Mouse (Mus musculus): ENCODE data around the gene Cog4.
"Not testable (repeated sequence)": the region's sequence is repeated elsewhere in the genome, so short reads cannot be mapped to it uniquely, and the experiment has no call there.

Gene Cog4

DNA sequence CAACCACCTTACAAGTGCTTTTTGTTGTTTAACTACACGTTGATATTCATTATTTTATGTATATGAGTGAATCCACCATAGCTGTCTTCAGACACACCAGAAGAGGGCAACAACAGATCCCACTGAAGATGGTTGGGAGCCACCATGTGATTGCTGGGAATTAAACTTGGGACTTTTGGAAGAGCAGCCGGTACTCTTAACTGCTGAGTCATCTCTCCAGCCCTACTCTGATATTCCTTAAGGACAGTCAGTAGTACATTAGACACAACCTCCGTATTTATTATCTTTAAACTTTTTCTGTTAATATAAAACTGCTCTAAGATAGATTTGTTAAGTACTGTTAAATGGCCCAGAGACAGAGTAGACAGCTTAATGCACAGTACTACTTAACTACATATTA is 14.4 kb upstream of the Cog4 start:
- no peak for DNase-seq

DNA sequence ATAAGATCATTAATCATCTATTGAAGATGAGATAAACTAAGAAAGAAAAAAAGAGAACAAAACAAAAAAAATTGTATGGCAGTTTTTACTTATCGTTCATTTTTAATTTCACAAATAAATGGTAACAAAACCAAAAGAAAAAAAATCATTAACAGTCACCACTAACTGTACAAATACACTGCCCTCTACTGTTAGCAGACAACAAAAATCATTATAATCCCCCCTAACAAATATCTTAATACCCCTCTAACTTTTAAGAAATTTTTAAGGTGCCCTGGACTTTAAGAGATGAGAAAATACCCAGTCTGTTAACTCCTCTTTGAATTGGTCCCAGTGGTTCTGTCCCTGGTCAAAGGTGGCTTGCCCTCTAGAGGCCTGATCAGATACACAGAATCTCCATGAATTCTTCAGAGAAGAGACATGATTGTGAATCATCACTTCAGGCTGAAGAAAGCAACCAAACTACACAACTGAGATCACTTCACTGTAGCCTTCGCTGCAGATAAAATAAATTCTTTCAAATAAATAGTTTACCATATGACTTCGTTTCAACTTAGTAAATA is 4.3 kb upstream of the Cog4 start:
- DNase-seq = no peak

DNA sequence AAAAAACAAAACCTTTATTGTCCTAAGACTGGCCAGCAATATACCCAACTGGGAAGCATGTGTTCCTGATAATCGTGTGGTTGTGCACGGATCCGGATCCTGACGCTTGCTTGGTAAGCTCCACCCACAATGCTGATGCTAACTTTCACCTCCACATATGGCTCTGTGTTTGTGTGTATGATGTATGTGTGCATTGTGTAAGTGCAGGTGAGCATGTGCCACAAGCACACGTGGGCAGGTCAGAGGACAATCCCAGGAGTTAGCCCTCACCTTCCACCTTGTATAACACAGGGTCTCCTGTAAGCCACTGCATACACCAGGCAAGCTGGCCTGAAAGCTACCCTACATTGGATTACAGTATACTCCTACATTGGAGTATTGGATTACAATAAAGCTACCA is 3.2 kb upstream of the Cog4 start:
- no peak for DNase-seq

DNA sequence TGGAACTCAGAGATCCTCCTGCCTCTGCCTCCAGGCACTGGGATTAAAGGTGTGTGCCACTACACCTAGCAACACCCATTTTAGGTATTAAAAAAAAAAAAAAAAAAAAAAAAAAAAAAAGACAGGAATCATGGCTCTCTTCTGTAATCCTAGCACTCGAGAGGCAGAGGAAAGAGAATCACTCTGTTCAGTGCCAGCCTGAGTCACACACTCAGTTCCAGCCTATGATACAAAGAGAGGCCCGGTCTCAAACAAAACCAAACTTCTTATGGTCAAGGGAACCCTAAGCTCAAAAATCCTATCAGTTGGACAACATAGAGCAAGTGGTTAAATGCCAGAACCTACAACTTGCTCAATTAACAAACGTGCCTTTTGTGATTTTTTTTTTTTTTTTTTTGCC is 1.5 kb upstream of the Cog4 start:
- DNase-seq = no peak

DNA sequence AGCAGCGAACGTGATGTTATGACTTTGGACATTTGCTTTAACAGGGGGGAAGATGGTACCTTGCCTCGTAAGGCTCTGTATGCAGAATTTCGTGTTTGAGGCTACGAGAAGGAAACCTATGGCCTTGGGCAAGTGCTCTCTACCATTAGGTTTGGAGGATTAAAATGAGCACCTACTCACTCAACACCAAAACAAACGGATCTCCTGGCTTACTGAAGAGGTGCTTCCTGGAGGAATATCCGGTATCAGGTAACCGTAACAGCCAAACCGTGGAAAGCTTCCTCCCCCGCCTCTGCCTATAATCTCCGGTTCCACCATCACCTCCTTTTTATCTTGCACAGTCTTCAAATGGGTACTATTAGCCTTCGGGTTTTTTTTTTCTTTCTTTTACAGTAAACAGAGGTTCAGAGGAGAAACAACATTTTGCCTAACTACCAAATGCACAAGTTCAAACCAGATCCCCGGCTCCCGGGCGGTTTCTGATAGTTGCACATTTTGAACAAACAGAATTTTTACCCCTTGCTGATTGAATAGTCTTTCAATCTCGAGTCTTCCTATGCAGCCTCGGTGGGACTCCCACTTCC is 487 bp upstream of the Cog4 start:
- DNase-seq = no peak

DNA sequence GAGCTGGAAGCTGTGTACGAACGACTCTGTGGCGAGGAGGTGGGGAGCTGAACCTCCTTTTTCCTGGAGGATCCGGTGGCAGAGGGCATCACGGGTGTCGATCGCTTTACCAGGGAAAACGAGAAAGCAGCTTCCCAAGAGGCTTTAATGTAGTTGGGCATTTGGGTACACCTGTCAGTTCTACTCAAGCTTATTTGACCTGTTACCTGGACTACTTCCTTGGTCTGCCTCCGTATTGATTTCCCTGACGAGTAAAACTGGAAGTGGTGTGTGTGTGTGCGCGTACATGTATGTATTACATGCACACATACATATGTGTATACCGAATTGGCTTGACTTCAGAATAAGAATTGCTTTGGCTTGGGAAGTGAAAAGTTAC is 760 bp downstream of the Cog4 start:
- DNase-seq = no peak

DNA sequence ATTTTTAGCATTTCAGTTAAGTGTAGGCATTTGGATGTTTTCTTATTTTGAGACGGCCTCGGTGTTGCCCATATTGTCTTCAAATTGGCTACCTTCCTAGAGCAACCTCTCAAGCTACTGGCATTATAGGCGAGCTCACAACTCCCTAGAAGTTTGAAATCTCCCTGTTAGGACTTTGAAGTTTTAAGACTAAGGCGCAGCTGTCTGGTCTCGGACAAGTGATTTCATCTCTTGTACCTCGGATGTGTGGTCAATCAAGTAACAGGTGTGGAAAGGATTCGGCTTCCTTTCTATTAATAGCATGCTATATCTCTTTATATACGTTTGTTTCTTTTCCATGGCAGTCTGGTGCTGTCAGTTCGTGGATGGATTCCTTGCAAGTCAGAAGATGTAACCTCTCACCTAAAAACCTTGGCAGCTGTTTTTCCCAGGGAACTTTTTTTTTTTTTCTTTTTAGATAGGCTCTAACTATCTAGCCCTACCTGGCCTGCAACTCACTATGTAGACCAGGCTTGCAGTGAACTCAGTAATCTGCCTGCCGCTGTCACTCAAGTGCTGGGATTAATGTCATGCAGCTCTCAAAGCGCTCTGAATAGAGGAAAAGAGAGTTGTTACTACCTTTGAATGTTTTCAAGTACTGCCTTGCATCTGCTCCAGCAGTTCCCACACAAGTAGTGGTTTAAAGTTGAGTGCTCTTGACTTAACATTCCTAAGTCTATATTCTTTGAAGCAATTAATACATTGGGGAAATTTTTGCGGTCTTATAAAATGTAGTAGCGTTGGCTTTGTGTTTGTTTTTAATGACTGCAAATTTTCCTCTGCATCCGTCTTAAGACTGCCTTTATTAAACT is 1.5 kb downstream of the Cog4 start:
- DNase-seq = no peak

DNA sequence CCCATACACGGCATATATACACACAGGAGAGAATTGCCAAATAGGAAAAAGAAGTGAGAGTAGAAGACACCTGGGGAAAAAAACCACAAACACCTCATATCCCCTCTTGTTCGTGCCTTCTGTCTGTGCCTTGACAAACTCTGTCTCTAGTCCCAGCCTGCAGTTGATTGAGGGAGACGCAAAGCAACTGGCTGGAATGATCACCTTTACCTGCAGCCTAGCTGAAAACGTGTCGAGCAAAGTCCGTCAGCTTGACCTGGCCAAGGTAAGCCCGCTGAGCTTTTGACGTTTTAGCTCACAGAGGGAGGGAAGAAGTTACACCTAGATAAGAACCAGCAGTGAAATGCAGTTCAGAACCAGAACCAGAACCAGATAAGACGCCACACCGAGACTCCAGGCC is 4.8 kb downstream of the Cog4 start:
- DNase-seq = no peak

DNA sequence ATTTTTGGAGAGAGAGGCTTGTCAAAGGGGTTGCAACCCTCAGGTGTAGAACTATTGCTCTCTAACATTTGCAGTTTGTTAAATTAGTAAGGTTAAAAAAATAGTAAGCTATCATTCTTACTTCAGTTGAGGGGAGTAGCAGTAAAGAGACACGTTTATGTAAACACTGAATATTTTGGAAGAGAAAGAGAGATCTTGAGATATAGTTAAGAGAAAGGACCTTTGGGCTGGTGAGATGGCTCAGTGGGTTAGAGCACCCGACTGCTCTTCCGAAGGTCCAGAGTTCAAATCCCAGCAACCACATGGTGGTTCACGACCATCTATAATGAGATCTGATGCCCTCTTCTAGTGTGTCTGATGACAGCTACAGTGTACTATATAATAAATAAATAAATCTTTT is 9.7 kb downstream of the Cog4 start:
- DNase-seq = not testable (repeated sequence)

DNA sequence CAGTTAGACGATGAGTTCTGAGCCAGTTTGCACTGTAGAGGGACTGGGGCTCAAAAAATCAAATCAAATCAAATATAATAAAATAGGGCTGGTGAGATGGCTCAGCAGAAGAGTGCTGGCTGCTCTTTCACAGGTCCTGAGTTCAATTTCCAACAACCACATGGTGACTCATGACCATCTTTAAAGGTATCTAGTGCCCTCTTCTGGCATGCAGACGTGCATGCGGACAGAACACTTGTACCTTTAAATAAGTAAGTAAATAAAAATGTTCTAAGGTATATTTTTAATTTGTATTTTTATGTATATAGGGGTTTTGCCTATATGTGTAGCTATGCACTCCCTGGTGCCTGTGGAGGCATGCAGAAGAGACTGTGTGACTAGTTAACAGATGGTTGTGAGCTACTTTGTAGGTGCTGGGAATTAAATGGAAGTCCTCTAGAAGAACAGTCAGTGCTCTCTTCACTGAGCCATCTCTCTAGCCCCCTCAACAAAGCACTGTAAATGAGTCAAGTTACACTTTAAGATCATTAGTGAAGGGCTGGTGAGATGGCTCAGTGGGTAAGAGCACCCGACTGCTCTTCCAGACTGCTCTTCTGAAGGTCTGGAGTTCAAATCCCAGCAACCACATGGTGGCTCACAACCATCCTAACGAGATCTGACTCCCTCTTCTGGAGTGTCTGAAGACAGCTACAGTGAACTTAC is 10.5 kb downstream of the Cog4 start:
- no peak for DNase-seq

DNA sequence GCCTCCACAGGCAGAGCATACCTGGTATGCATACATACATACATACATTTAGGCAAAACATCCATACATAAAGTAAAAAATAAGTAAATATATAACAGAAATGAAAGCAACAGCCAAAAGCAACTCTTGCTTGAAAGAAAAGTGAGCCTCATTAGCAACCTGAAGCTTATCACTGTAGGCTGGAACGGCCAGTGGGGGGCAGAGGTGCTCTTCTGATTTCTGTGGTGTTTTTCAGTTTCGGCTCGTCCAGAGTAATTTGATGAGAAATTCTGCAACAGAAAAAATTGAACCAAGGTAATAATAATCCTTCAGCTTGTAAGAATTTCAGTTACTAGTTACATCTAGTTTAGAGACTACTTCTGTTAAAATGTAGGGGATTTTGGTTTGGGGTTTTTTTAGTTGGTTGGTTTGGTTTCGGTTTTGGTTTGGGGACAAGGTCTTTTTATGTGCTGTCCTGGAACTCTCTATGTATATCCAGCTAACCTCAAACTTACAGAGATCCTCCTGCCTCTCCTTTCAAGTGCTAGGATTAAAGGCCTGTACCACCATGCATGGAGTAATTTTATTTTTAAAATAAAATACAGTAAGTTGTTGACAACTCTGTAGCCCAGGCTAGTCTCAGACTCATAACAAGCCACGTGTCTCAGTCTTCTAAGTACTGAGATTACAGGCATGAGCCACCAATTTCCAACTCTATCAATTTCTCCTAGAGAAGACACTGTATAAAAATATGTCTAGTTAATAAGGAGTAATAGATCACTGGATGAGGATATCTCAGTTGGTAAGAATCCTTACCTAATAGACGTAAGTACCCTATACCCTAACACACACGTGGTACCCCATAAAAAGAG is 13.5 kb downstream of the Cog4 start:
- peak; percentile 28 for DNase-seq

DNA sequence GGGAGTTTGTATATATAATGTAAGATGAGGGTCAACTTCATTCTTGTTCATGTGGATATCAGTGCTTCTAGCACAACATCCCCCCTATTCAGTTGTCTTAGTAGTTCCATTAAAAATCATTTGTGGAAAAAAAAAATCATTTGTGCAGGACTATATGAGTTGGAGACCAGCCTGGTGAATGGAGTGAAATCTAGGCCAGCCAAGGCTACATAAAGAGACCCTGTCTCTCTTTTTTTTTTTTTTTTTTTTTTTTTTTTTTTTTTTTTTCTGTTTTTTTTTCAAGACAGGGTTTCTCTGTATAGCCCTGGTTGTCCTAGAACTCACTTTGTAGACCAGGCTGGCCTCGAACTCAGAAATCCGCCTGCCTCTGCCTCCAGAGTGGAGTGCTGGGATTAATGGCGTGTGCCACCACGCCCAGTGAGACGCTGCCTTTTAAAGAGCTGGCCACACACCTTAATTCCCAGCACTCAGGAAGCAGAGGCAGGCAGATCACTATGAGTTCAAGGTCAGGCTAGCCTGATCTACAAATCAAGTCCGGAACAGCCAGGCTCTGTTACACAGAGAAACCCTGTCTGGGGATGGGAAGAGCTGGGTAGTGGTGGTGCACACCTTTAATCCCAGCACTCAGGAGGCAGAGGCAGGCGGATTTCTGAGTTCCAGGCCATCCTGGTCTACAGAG is 15.1 kb downstream of the Cog4 start:
- DNase-seq = not testable (repeated sequence)

DNA sequence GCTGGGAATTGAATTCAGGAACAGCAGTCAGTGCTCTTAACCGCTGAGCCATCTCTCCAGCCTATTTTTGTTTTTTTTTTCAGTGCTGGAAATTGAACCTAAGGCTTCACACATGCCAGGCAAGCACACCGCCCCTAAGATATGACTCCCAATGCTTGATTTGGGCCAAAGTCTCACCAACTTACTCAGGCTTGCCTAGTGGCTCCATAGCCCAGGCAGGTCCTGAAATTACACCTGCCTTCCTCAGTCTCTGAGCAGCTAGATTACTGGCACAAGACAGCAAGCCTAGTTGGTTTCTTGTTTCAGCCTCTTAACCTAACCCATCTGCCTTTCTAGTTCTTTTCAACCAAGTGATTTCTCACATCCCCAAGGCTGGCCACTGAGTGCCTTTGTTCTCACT is 24.1 kb downstream of the Cog4 start:
- DNase-seq = no peak

DNA sequence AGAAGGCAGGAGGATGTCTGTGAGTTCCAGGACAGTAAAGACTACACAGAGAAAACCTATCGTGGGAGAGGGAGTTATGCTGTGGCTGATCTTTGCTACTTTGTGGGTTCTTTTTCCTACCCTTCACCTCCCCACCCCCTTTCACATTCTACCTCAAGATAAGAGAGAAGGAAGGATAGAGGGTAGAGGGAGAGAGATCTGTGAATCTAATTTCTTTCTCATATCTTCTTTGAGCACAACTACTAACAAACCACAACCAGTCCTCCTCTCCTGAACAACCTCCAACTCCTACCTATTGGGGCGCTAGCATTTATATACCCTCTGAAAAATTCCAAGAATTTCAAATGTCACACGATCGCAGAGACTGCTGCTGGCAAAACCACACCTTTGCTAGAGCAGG is 31.5 kb downstream of the Cog4 start:
- DNase-seq = no peak

DNA sequence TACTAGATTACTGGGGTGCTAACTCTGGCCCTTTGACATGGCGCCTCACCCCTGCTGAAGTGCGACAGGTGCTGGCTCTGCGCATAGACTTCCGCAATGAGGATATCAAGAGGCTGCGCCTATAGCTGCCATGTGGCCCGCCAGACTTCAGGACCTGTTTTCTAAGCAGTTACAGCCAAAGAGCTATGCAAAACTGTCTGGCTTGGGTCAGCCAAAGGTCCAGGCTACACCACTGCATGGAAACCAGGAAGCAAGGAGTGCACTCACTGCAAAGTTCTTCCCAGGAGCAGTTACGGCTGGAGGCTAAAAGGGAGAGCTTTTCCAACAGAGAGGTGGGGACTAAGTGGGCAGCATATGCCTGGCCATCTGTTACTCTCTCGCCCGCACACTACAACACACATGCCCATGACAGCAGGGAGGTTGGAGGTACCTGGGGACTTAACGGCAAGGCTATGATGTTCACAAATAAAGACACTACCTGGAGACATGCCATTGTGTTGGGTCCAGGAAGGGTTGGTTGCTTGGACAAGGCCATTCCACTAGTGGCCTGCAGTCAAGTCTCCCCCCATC is 35.4 kb downstream of the Cog4 start:
- DNase-seq = peak; percentile 93

DNA sequence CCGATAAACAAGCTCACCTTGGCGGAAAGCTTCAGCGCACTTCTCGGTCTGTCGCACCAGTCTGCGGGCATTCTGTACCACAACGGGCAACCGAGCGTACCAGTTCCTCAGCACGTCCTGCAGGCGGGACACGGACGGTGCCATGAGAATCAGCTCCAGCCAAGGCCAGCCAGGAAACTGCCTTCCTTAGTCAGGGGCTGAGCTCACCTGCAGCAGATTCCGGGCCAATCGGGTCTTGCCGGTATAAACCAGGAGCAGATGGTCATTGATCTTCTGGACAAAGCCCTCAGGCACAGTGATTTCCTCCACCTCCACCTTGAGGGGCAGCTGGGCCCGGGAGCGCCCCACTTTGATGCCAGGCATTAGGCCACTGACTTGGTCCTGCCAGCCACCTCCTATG is 37.4 kb downstream of the Cog4 start:
- DNase-seq = peak; percentile 88

DNA sequence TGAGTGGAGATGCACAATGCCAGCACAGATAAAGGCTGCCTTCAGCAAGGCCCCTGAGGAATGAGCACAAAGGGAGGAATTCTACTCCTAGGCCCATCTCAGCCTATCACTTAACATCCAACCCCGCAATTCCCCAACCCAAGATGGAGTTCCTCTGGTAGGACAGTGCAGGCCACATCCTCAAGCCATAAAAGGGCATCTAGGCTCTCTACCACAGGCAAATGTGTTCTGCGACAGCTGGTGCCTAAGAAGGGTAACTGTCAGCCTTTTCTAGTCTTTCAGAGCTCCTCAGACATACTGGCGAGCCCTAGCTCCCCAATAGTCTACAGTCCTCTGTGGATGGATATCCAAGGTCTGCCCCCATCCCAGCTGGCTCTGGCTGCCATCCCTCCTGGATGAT is 40.2 kb downstream of the Cog4 start:
- no peak for DNase-seq

DNA sequence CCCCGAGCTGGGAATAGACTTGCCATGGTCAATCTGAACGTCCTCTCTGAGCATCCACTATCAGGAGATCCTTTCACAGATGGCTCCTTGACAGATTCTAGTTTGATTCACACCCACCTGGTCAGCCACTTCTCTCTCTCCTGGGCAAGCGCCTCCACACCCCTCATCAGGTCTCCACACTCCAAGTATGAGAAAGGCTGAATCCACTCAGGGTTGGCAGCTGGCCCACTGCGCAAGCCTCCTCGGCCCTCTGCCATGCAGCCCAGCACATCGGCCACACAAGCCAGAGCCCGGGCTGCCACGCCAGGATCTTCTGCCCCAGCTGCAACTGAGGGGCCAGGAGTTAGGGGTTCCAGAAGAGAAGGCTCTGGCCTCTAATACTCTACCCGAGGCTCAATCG is 41.2 kb downstream of the Cog4 start:
- DNase-seq = peak; percentile 74

DNA sequence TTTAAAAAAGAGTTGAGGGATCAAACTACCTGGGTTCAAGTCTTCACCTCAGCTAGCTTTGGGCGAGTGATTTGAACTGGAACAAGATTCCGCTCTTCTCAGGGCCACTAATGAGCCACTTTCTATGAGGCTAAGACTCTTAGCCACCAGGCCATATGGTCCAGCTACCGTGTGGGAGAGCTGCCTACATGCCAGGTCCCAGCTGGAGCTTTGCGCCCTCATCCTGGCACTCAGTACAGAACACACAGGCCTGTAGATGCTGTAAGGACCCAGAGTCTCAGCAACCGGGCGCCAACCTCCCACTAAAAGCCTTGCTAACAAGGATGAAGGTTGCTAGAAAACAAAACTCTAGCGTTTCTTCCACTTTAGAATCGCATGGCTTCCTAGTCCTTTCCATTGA is 42.0 kb downstream of the Cog4 start:
- DNase-seq = peak; percentile 94

DNA sequence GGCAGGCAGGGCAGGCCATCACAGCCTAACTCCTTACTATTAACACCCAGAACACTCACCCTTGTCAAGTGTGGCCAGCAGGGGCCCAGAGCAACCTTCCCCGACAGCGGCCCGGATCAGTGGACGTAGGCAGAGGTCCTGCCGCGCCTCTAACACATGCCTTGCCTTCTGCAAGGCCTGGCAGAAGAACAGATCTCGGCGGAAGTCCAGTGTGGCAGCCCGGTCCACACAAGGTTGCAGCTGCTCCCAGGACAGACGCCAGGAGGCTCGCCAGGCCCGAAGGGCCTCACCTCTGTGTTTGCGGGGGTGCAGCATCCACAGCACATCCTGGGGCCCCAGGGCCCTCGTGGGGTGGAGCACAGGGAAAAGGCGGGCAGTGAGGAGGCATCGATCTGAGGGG is 42.5 kb downstream of the Cog4 start:
- peak; percentile 90 for DNase-seq

DNA sequence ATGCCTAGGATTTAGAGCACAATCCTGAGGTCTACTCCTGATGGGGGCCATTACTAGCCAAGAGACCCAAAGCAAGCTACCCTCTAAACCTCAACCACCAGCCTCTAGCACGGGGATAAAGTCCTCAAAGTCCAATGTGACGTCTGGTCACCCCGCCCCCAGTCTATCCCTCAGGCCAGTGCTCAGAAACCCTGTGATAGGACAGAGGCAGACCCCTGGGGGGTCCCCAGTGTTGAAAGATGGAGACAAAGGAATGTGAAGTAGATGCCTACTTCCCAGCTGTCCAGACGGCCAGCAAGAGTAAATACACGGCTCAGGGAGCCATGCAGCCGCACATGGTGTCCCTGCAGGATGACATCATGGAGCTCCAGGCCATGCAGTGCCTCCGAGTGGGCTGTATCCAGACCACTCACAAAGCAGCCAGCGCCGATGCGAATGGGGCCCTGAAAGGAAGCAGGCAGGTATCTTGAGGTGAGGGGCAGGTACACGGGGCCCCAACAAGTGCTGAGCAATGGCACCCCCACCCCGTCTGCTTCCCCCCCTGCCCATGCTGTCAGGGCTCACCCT is 43.6 kb downstream of the Cog4 start:
- peak; percentile 55 for DNase-seq

DNA sequence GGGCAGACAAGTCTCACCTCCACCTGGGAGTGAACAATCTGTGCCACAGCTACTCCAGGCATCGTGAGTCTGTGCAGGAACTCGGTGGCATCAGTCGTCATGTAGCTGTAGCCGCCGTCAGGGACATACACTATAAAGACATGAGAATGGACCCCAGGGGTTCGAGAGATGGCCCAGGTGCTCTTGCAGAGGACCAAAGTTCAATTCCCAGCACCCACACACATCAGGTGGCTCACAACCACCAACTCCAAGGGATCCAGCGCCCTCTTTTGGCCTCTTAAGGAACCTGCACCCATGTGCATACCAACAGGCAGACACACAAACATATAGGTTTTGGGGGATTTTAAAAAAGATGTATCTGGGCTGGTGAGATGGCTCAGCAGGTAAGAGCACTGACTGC is 45.6 kb downstream of the Cog4 start:
- peak; percentile 50 for DNase-seq
